Mouse (Mus musculus): Measurements from ENCODE around the gene Zfyve28.

GRCm38 (mm10) chr5:34174021-34174420, 114.2 kb downstream of the Zfyve28 start:
- TF ChIP-seq TAL1 (IDR thresholded peaks at IDR 0.05; ENCODE audit: low read length): no peak
- TF ChIP-seq GATA1 (IDR thresholded peaks at IDR 0.05; ENCODE audit: low read length): no peak
